Comparison of ENCODE assay signal across 8 mouse cellular contexts in the genomic region with DNA sequence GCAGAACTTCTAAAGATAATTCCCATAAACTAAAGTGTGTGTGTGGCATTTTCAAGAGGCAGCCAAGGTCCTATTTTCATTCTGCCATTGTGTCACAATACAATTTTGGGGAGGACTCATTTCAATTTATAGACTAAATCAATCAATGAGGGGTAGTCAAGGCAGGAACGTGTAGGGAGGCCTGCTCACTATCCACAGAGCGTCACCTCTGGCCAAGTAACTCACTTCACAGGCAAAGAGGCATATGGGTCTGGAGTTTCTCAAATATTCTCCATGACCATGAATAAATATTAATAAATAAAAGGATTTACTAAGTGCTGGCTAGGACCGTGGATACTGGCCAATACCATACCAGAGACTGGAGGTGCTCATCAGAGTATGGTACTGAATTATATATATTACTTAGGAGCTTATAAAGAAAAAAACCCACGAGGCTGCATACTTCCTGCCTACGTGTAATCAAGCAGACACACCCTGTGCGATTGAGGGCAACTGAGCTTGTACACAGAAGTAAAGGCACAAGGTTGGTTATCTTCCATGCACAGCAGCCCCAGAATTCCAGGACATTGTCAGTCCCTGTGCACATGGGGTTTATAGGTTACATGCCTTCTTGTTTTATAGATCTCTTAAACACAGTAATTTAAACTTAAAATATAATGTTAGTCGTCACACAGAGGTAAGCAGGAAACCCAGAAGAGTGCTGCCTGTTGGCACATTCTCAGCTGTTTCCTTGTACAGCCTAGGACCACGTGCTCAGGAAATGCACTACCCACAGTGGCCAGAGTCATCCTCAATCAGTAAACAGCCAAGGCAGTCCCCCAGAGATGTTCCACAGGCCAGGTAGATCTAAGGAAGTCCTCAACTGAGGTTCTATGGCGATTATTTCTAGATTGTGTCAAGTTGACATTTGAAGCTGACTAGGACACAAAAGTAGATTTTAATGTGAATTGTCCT.
DNase-seq lines count a peak whose midpoint lies in the region; ATAC-seq and TF ChIP-seq lines count a peak whose summit lies in the region.
"Had no signal": no experiment of that assay in that cellular context is flagged by ENCODE, and none has a peak within 500 bp of the region (broad histone marks: within the 10 kb centered on the region; RNA-seq: fewer than 3 reads in every experiment).

No protein-coding gene starts in this region.

- TF ChIP-seq RAD21 in CH12.LX (IDR thresholded peaks at IDR 0.05; ENCODE audit: low read depth, low read length) = no peak

- DNase-seq in 416B (ENCODE audit: low read depth) (peak; percentile 78), CH12.LX (ENCODE audit: extremely low read depth) (peak; percentile 19)
- DNase-seq in spleen, adult 12 weeks (ENCODE audit: low spot score) = peak; percentile 50
- no peak for DNase-seq in right cerebral cortex, postnatal 25 days
- DNase-seq: cerebellum, postnatal 14 days had no signal

- TF ChIP-seq EP300 in CH12.LX (IDR thresholded peaks at IDR 0.05; ENCODE audit: low read length) = no peak

- no peak for TF ChIP-seq CTCF in CH12.LX (conservative IDR thresholded peaks at IDR 0.05 in 1 of 2, IDR thresholded peaks at IDR 0.05 in 1 of 2; ENCODE audit: low read depth in 2 of 2, low read length in 2 of 2)
- TF ChIP-seq CTCF in intestine, postnatal 0 days (IDR thresholded peaks at IDR 0.05; ENCODE audit: low read depth) = no peak

- H3K4me2 ChIP-seq in CH12.LX (ENCODE audit: insufficient read depth, low read depth, poor library complexity, severe bottlenecking) = no peak overlapping the region
- H3K4me2 ChIP-seq in intestine, postnatal 0 days (replicated peaks; ENCODE audit: low read depth) = no peak overlapping the region
- no peak overlapping the region for H3K4me2 ChIP-seq in neural tube, embryonic 15.5 days
- no peak overlapping the region for H3K4me2 ChIP-seq in hindbrain, embryonic 12.5 days (replicated peaks)

- peak; percentile 82 for ATAC-seq in intestine, postnatal 0 days
- no peak for ATAC-seq in neural tube, embryonic 15.5 days (ENCODE audit: low FRiP score)
- ATAC-seq in hindbrain, embryonic 12.5 days (ENCODE audit: low FRiP score) = no peak

- H3K4me1 ChIP-seq in CH12.LX (ENCODE audit: control insufficient read depth in 1 of 2, insufficient read depth in 2 of 2) = peaks cover 0 to 23% of the 10 kb centered on the region in 2 experiments; a peak in 2 of 4 replicates
- peaks cover 11% of the 10 kb centered on the region; the same call in 1 of the 2 replicates for H3K4me1 ChIP-seq in intestine, postnatal 0 days (replicated peaks; ENCODE audit: control insufficient read depth, insufficient read depth, low read length)
- peaks cover 10% of the 10 kb centered on the region for H3K4me1 ChIP-seq in neural tube, embryonic 15.5 days
- peaks cover 6% of the 10 kb centered on the region; the same call in 1 of the 2 replicates for H3K4me1 ChIP-seq in hindbrain, embryonic 12.5 days

- H3K9me3 ChIP-seq in CH12.LX (replicated peaks; ENCODE audit: low read length) = no peaks in the 10 kb centered on the region
- H3K9me3 ChIP-seq in intestine, postnatal 0 days (ENCODE audit: control insufficient read depth) = no peaks in the 10 kb centered on the region
- no peaks in the 10 kb centered on the region for H3K9me3 ChIP-seq in neural tube, embryonic 15.5 days (replicated peaks)
- H3K9me3 ChIP-seq in hindbrain, embryonic 12.5 days (replicated peaks) = no peaks in the 10 kb centered on the region

- peaks cover 5 to 62% of the 10 kb centered on the region in 2 experiments for H3K36me3 ChIP-seq in CH12.LX (replicated peaks in 1 of 2; ENCODE audit: control insufficient read depth in 1 of 2, insufficient read depth in 1 of 2, low read length in 1 of 2)
- H3K36me3 ChIP-seq in intestine, postnatal 0 days (ENCODE audit: control insufficient read depth, insufficient read depth) = peaks cover 5% of the 10 kb centered on the region; the same call in 1 of the 2 replicates
- no peaks in the 10 kb centered on the region for H3K36me3 ChIP-seq in neural tube, embryonic 15.5 days
- no peaks in the 10 kb centered on the region for H3K36me3 ChIP-seq in hindbrain, embryonic 12.5 days

- in situ Hi-C loops in CH12.LX (cut with MboI; ENCODE audit: low pct_ligation_motif_present, low pct_unique_long_range_greater_than_20kb, low sequenced_read_pairs) = no loop called here

- no peak overlapping the region for H3K27ac ChIP-seq in CH12.LX (ENCODE audit: insufficient read depth, low read depth)
- H3K27ac ChIP-seq in intestine, postnatal 0 days (ENCODE audit: low read depth, low read length) = peak overlapping the region; percentile 50; the same call in 1 of the 2 replicates
- no peak overlapping the region for H3K27ac ChIP-seq in neural tube, embryonic 15.5 days (replicated peaks)
- H3K27ac ChIP-seq in hindbrain, embryonic 12.5 days = no peak overlapping the region

- TF ChIP-seq POLR2A in CH12.LX (IDR thresholded peaks at IDR 0.05; ENCODE audit: low read depth, low read length) = no peak

- 37% methylated on average over 9 of the region's 9 CpGs for WGBS in intestine, postnatal 0 days
- whole genome bisulfite sequencing in neural tube, embryonic 15.5 days = 86% methylated on average over 9 of the region's 9 CpGs
- 88% methylated on average over 9 of the region's 9 CpGs for WGBS in hindbrain, embryonic 12.5 days

- no peaks in the 10 kb centered on the region for H3K27me3 ChIP-seq in CH12.LX (replicated peaks)
- H3K27me3 ChIP-seq in intestine, postnatal 0 days (replicated peaks; ENCODE audit: control insufficient read depth, insufficient read depth, low read length) = no peaks in the 10 kb centered on the region
- H3K27me3 ChIP-seq in neural tube, embryonic 15.5 days (replicated peaks) = no peaks in the 10 kb centered on the region
- H3K27me3 ChIP-seq in hindbrain, embryonic 12.5 days = no peaks in the 10 kb centered on the region

- dilution Hi-C loops in CH12.LX (cut with MboI; ENCODE audit: extremely low pct_ligation_motif_present, extremely low pct_unique_long_range_greater_than_20kb, low sequenced_read_pairs) = no loop called here

- no peak overlapping the region for H3K9ac ChIP-seq in CH12.LX (ENCODE audit: insufficient read depth, low read depth)
- no peak overlapping the region for H3K9ac ChIP-seq in intestine, postnatal 0 days (ENCODE audit: low read depth, low read length)
- H3K9ac ChIP-seq in neural tube, embryonic 15.5 days (replicated peaks) = no peak overlapping the region
- no peak overlapping the region for H3K9ac ChIP-seq in hindbrain, embryonic 12.5 days

- no peak overlapping the region for H3K4me3 ChIP-seq in CH12.LX (replicated peaks in 1 of 3; ENCODE audit: low read depth in 2 of 3, low read length in 2 of 3, poor library complexity in 1 of 3)
- no peak overlapping the region for H3K4me3 ChIP-seq in intestine, postnatal 0 days (ENCODE audit: low read depth, low read length)
- H3K4me3 ChIP-seq in neural tube, embryonic 15.5 days (replicated peaks) = no peak overlapping the region
- H3K4me3 ChIP-seq in hindbrain, embryonic 12.5 days = no peak overlapping the region

- no peaks in the 10 kb centered on the region for H3K79me2 ChIP-seq in CH12.LX (replicated peaks; ENCODE audit: control insufficient read depth, extremely low read depth, insufficient read depth, poor library complexity, severe bottlenecking)

TF ChIP-seq in CH12.LX, 34 proteins besides CTCF, POLR2A, EP300 and RAD21:
- TF ChIP-seq BHLHE40 (IDR thresholded peaks at IDR 0.05; ENCODE audit: low read depth, low read length) (peak; percentile 32; the same call in 1 of the 2 replicates), MAX (IDR thresholded peaks at IDR 0.05; ENCODE audit: low read length) (peak; percentile 61), UBTF (IDR thresholded peaks at IDR 0.05; ENCODE audit: low read depth, low read length) (no peak)
